Mouse (Mus musculus) CH12.LX (cell line): ENCODE results near the gene Pip4k2c. TPM values are rescaled to one million over a fixed set of nuclear protein-coding genes. Genes with fewer than 3 reads are reported as not detected.

ENCODE experiments used
- DNase-seq: peaks from one replicate; pipeline ENCODE4 v3.0.0-alpha.2; 2013; ENCODE audit errors: extremely low read depth
- H3K27ac ChIP-seq: 2 replicates; pipeline ENCODE4 v1.5.1; 2012; ENCODE audit warnings: low read depth, mild to moderate bottlenecking, control low read depth, moderate library complexity; ENCODE audit not compliant: insufficient read depth
- H3K27me3 ChIP-seq: replicated peaks from 2 replicates; pipeline ENCODE3; 2012; ENCODE audit warnings: inconsistent platforms
- H3K36me3 ChIP-seq, 2 experiments: replicated peaks in 1 of 2; 2 replicates each; pipeline versions ENCODE3 to v1.6.1; 2012; ENCODE audit warnings: inconsistent platforms in 1 of 2, low read length in 1 of 2, mild to moderate bottlenecking in 1 of 2, mixed read lengths in 1 of 2, moderate library complexity in 1 of 2; ENCODE audit not compliant: control insufficient read depth in 1 of 2, insufficient read depth in 1 of 2
- H3K4me1 ChIP-seq, 2 experiments: 2 replicates each; pipeline ENCODE4 v1.6.1; 2012; ENCODE audit warnings: inconsistent platforms in 1 of 2, moderate library complexity in 1 of 2; ENCODE audit not compliant: insufficient read depth in 2 of 2, control insufficient read depth in 1 of 2
- H3K4me2 ChIP-seq: 2 replicates; pipeline ENCODE4 v1.6.1; 2012; ENCODE audit warnings: low read depth, mild to moderate bottlenecking, control low read depth; ENCODE audit not compliant: poor library complexity, insufficient read depth, severe bottlenecking
- H3K4me3 ChIP-seq, 3 experiments: fragments of 150-350 bp in 1 of 3; sonication (generic) in 1 of 3; replicated peaks in 1 of 3; 2 replicates each; pipeline versions ENCODE3 to v1.5.1; 2011 to 2012; ENCODE audit warnings: low read depth in 2 of 3, low read length in 2 of 3, mild to moderate bottlenecking in 2 of 3, moderate library complexity in 2 of 3, control low read depth in 1 of 3, improper control_type of control experiment in 1 of 3, inconsistent platforms in 1 of 3, mixed read lengths in 1 of 3; ENCODE audit not compliant: poor library complexity in 1 of 3
- H3K79me2 ChIP-seq: replicated peaks from 2 replicates; pipeline ENCODE4 v1.6.1; 2012; ENCODE audit warnings: mild to moderate bottlenecking, moderate library complexity; ENCODE audit not compliant: control insufficient read depth, poor library complexity, insufficient read depth, severe bottlenecking; ENCODE audit errors: extremely low read depth
- H3K9ac ChIP-seq: 2 replicates; pipeline ENCODE4 v1.6.1; 2012; ENCODE audit warnings: low read depth, mild to moderate bottlenecking, control low read depth, moderate library complexity; ENCODE audit not compliant: insufficient read depth
- H3K9me3 ChIP-seq: replicated peaks from 2 replicates; pipeline ENCODE3; 2012; ENCODE audit warnings: low read length, inconsistent platforms, mixed read lengths
- CHD1 ChIP-seq: IDR thresholded peaks from 2 replicates; pipeline ENCODE4 v1.6.1; 2012; ENCODE audit warnings: low read depth, low read length, improper control_type of control experiment, inconsistent platforms
- CTCF ChIP-seq, 2 experiments: IDR thresholded peaks in 1 of 2; conservative IDR thresholded peaks in 1 of 2; 2 replicates each; pipeline ENCODE4 v1.5.1; 2011 to 2012; ENCODE audit warnings: low read depth in 2 of 2, low read length in 2 of 2, improper control_type of control experiment in 1 of 2, inconsistent platforms in 1 of 2, mild to moderate bottlenecking in 1 of 2, moderate library complexity in 1 of 2
- GABPA ChIP-seq: IDR thresholded peaks from 2 replicates; pipeline ENCODE4 v1.6.1; 2012; ENCODE audit warnings: low read depth, low read length, improper control_type of control experiment, inconsistent platforms; ENCODE audit not compliant: insufficient replicate concordance
- HCFC1 ChIP-seq: IDR thresholded peaks from 2 replicates; pipeline ENCODE4 v1.6.1; 2012; ENCODE audit warnings: low read depth, mild to moderate bottlenecking, inconsistent platforms, low read length, improper control_type of control experiment
- IRF4 ChIP-seq: IDR thresholded peaks from 2 replicates; pipeline ENCODE4 v1.6.1; 2014; ENCODE audit warnings: low read depth, mild to moderate bottlenecking, inconsistent platforms, low read length, improper control_type of control experiment
- JUND ChIP-seq: conservative IDR thresholded peaks from 2 replicates; pipeline ENCODE4 v1.6.1; 2011; ENCODE audit warnings: low read depth, low read length, improper control_type of control experiment
- MAFK ChIP-seq: IDR thresholded peaks from 2 replicates; pipeline ENCODE4 v1.6.1; 2011; ENCODE audit warnings: low read length, improper control_type of control experiment; ENCODE audit not compliant: insufficient replicate concordance
- MAZ ChIP-seq: IDR thresholded peaks from 2 replicates; pipeline ENCODE4 v1.6.1; 2012; ENCODE audit warnings: low read depth, mild to moderate bottlenecking, inconsistent platforms, low read length, improper control_type of control experiment, moderate library complexity
- NELFE ChIP-seq: IDR thresholded peaks from 2 replicates; pipeline ENCODE4 v1.6.1; 2011; ENCODE audit warnings: low read depth, low read length, improper control_type of control experiment
- NRF1 ChIP-seq: IDR thresholded peaks from 2 replicates; pipeline ENCODE4 v1.6.1; 2014; ENCODE audit warnings: low read depth, mild to moderate bottlenecking, inconsistent platforms, low read length, improper control_type of control experiment, moderate library complexity
- PAX5 ChIP-seq: IDR thresholded peaks from 2 replicates; pipeline ENCODE4 v1.6.1; 2012; ENCODE audit warnings: low read length, inconsistent platforms, mixed read lengths
- POLR2A ChIP-seq: IDR thresholded peaks from 2 replicates; pipeline ENCODE4 v1.6.1; 2011; ENCODE audit warnings: low read depth, mild to moderate bottlenecking, improper control_type of control experiment, low read length
- RAD21 ChIP-seq: IDR thresholded peaks from 2 replicates; pipeline ENCODE4 v1.6.1; 2011; ENCODE audit warnings: low read depth, mild to moderate bottlenecking, low read length, improper control_type of control experiment, moderate library complexity
- SIN3A ChIP-seq: IDR thresholded peaks from 2 replicates; pipeline ENCODE4 v1.6.1; 2012; ENCODE audit warnings: low read length, improper control_type of control experiment, inconsistent platforms
- SMC3 ChIP-seq: IDR thresholded peaks from 2 replicates; pipeline ENCODE4 v1.6.1; 2011; ENCODE audit warnings: low read depth, low read length, improper control_type of control experiment
- TBP ChIP-seq: conservative IDR thresholded peaks from 2 replicates; pipeline ENCODE4 v1.6.1; 2011; ENCODE audit warnings: low read depth, low read length, improper control_type of control experiment
- TCF12 ChIP-seq: IDR thresholded peaks from 2 replicates; pipeline ENCODE4 v1.6.1; 2014; ENCODE audit warnings: low read depth, mild to moderate bottlenecking, inconsistent platforms, low read length, improper control_type of control experiment
- USF1 ChIP-seq: IDR thresholded peaks from 2 replicates; pipeline ENCODE4 v1.6.1; 2014; ENCODE audit warnings: low read depth, mild to moderate bottlenecking, inconsistent platforms, low read length, improper control_type of control experiment
- dilution Hi-C: fragments of 300-500 bp; cut with MboI; formaldehyde crosslinking; loops from 2 replicates; pipeline ENCODE4 v1.14.3; 2020; ENCODE audit warnings: low sequenced_read_pairs; ENCODE audit not compliant: extremely low pct_unique_long_range_greater_than_20kb, extremely low pct_ligation_motif_present
- in situ Hi-C: fragments of 300-500 bp; cut with MboI; formaldehyde crosslinking; loops from 3 replicates; pipeline ENCODE4 v1.14.3; 2019; ENCODE audit warnings: low sequenced_read_pairs, low pct_ligation_motif_present, low pct_unique_long_range_greater_than_20kb, mixed read lengths
- polyA plus RNA-seq: library from polyadenylated mRNA; unstranded; fragments of >175 nt; gene quantifications from 2 replicates; pipeline ENCODE4 v1.2.1, GENCODE M21; 2012; ENCODE audit warnings: low read depth; ENCODE audit not compliant: insufficient read length
- total RNA-seq, 2 experiments: library from RNA; depleted of rRNA; stranded (reverse); fragments of 300-350 nt in 1 of 2; fragments of >200 nt in 1 of 2; gene quantifications; 2 replicates each; pipeline ENCODE4 v1.2.3; 2012 to 2014

Gene Pip4k2c
- total and polyA plus RNA-seq, 3 experiments, result 13.3 to 24.7 (median 22.7) TPM

DNA sequence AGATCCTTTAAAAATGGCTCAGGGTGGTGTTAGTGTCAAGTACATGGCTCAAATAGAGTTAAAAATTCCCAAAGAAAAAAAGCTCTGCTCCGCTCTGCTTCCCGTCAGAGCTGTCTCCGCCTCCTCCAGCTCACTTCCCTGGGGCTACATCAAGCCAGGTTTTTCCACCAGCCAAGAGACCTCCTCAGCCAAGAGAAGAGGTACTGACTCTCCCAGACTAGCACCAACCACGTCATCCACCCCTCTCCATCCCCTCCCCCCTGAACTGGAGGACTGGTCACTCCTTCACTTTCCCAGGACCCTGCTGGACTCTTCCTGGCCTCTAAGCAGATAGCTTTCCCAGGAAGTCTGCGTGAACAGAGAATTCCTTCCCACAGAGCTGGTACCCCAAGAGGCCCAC, 15.0 kb downstream of the Pip4k2c start:
- Histone ChIP-seq H3K27me3 (no peaks in the 10 kb centered on the region), H3K4me3 (no peak overlapping the region), H3K27ac (no peak overlapping the region), H3K4me1 (peaks cover 3 to 31% of the 10 kb centered on the region in 2 experiments; a peak in 3 of 4 replicates), H3K36me3 (peaks cover 43 to 60% of the 10 kb centered on the region in 2 experiments), H3K79me2 (no peaks in the 10 kb centered on the region), H3K9me3 (no peaks in the 10 kb centered on the region), H3K4me2 (peak overlapping the region; percentile 70; the same call in 1 of the 2 replicates), H3K9ac (no peak overlapping the region)
- DNase-seq, result no peak
- 0 out of 2 replicates have a peak, but pooled peaks have one; percentile 14 for TF ChIP-seq SIN3A
- no peak for TF ChIP-seq PAX5
- TF ChIP-seq CHD1, result no peak
- in situ Hi-C loops (loop anchor here (5.0 kb wide), 1 partner anchor 41 kb away; no protein-coding TSS in a partner anchor), dilution Hi-C loops (no loop called here)

DNA sequence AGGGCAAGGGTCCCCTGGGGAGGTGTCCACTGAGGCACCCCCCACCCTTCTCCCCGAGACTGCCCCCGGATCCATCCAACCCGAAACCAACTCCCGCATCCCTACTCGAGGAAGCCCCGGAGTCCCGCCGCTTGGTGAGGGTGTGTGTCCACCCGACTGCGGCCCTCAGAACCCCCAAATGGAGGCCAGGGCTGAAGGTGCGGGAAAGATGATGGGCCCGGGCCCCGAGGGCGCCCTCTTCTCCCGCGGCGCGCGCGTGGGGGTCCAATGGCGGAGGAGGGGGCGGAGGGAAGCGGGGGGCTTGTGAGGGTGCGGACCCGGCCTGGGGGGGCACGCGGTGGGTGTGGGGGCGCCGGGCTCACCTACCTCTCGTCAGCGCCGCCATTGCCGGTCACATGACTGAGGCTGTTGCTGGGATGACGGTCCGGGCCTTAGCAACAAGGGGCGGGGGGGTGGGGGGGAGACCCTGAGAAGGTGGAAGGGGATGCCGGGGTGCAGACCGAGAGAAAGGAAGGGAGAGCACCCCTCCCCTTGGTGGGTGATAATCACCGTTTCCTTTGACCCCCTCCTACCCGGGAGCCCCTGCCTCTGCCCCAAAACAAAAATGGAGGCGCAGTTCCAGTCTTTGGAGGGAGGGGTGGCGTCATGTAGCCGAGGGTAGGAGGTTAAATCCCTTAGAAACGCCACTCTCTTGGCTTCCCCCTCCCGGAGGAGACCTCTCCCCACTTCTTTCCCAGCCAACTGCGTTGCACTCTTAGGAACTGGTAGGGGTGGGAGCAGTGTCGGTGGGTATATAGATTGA, 15.9 kb downstream of the Pip4k2c start, which contains the start of gene Dtx3:
TSS of gene Dtx3 (minus strand) at position 401 of the 802 bp plus-strand sequence.
- H3K9ac ChIP-seq, result peak within 1 kb of the TSS; percentile 78
- TF ChIP-seq JUND (no peak), NRF1 (no peak), RAD21 (no peak), MAFK (no peak), USF1 (peak; percentile 71), MAZ (peak; percentile 51; the same call in 1 of the 2 replicates), NELFE (no peak; the same call in 1 of the 2 replicates), POLR2A (peak; percentile 12; the same call in 1 of the 2 replicates), TCF12 (no peak), SMC3 (no peak), TBP (no peak), IRF4 (no peak), HCFC1 (no peak), CTCF (conservative IDR thresholded peaks at IDR 0.05 in 1 of 2, IDR thresholded peaks at IDR 0.05 in 1 of 2; ENCODE audit: low read depth in 2 of 2, low read length in 2 of 2) (no peak), GABPA (no peak)
- H3K4me3 ChIP-seq, result peak within 1 kb of the TSS; percentile 67 to 87 (median 74)
- H3K27ac ChIP-seq, result no peak within 1 kb of the TSS
- dilution Hi-C loops (no loop called here), in situ Hi-C loops (loop anchor here (5.0 kb wide), 1 partner anchor 42 kb away; no protein-coding TSS in a partner anchor)
- H3K36me3 ChIP-seq, result peaks cover 45 to 63% of the 10 kb centered on the region in 2 experiments
- no peaks in the 10 kb centered on the region for H3K27me3 ChIP-seq
- peak within 1 kb of the TSS; percentile 74 for H3K4me2 ChIP-seq
- no peaks in the 10 kb centered on the region for H3K79me2 ChIP-seq
- peak; percentile 41 for DNase-seq
- H3K4me1 ChIP-seq, result peaks cover 3 to 31% of the 10 kb centered on the region in 2 experiments; a peak in 3 of 4 replicates
- no peaks in the 10 kb centered on the region for H3K9me3 ChIP-seq
